Mouse (Mus musculus): ENCODE results near the gene Angptl2.

Gene Angptl2

DNA sequence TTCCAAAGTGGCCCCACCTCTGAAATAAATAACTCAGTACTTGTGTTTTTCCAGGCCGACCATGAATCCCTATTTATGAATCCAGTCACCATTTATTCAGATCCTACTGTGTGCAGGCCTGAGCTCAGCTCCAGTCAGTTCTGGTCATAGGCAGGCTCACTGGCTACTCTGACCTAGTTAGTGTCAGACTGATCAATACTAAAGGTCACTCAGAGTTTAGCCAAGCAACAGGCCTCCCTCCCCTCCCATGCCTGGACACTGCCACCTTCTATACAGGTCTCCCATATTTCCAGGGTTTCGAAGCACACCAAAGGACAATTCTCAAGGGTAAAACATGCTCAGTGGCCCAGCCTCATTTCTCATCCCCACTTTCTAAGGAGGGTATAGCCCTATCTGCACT is 54.7 kb downstream of the Angptl2 start:
- no peak for DNase-seq (ENCODE audit: low read depth)

DNA sequence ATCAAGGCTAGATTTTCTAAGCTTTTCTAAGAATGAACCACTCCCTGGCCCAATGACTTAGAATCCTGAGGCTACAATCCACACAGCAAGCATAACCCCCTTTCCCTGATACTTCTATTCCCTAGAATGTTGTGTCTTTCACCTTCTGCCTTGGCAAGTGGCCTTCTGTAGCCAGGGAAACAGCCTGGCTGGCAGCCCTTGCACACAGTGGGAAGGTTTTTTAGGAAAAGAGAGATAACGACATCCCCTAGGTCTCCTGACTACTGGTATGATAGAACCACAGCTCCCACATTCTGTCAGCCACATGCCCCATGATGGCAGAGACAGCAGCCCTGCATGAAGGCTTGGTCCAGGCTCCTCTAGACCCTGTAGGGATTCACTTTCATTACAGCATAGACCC is 55.6 kb downstream of the Angptl2 start:
- DNase-seq (ENCODE audit: low read depth), result no peak

- DNase-seq (ENCODE audit: low read depth), result no peak
Measured at GRCm38 (mm10) chr2:33272665-33273439, 57.0 kb downstream of the Angptl2 start.

DNA sequence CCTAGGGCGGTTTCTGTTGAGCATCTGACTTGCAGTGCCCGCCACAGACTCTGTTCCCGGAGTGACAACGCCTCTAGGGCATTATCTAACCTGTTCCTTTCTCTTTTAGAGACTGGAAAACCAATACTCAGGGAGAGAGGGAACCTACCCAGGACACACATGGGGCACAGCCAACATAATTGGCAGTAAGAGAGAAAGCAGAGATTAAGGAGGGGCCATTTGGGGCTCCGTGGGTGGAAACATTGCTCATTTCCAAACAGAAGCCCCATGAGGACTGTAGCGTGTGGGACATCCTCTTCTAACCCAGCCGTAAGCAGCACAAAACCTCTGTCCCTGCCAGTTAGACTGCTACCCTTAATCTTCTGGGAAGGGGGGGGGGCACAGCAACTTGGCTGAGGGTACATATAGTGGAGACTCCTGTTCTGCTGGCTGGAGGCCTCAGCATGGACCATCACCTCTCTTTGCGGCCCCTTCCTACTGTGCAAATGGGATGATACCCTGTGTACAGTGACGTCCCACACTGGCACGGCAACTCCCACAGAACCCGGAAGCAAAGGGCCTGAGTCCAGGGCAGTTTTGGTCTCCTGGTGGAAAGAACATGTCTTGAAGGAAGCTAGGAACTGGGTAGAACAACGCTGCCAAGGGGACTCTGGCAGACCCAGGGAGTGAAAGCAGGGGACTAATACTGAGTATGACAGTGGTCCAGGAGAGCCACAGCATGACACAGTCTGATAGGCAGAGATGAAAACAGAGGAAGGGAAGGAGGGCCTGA is 59.0 kb downstream of the Angptl2 start:
- DNase-seq (ENCODE audit: low read depth), result no peak

DNA sequence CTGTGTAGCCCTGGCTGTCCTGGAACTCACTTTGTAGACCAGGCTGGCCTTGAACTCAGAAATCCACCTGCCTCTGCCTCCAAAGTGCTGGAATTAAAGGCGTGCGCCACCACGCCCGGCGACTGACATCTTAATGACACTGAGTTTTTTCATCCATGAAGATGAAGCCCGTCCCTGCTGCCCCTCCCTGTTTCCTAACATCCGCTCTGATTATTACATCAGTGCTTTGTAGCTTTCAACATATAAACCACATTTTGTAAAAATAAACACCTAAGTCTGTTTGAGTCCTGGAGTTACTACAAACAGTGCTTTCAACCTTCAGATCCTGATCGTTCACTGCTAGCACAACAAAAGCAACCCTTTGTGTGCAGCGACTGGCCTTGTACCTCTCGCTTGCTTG is 63.9 kb downstream of the Angptl2 start:
- DNase-seq (ENCODE audit: low read depth), result no peak

GRCm38 (mm10) chr2:33280525-33280924 is 64.7 kb downstream of the Angptl2 start:
- no peak for DNase-seq (ENCODE audit: low read depth)

GRCm38 (mm10) chr2:33281807-33282206 is 65.9 kb downstream of the Angptl2 start:
- no peak for DNase-seq (ENCODE audit: low read depth)

- DNase-seq (ENCODE audit: low read depth), result no peak
Measured at GRCm38 (mm10) chr2:33282877-33283276, 67.0 kb downstream of the Angptl2 start.

DNA sequence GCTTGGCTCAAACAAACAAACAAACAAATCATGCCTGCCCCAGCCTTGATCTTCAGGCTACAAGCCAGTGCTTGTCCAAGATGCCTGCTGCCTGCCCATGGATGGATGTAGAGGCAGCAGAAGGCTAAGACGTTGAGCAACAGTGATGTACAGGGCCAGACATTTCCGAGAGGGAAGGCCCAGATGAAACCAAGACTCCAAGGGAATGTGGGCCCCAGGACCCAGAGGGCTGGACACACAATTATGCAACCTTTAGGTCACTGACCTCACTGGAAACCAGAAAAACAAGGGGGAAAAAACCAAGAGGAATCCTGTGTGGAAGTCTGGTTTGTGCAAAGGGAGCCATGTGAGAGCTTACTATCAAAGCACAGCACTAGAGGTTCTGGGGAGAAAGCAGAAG is 67.8 kb downstream of the Angptl2 start:
- no peak for DNase-seq (ENCODE audit: low read depth)

GRCm38 (mm10) chr2:33288837-33289236 is 73.0 kb downstream of the Angptl2 start:
- no peak for DNase-seq (ENCODE audit: low read depth)

DNA sequence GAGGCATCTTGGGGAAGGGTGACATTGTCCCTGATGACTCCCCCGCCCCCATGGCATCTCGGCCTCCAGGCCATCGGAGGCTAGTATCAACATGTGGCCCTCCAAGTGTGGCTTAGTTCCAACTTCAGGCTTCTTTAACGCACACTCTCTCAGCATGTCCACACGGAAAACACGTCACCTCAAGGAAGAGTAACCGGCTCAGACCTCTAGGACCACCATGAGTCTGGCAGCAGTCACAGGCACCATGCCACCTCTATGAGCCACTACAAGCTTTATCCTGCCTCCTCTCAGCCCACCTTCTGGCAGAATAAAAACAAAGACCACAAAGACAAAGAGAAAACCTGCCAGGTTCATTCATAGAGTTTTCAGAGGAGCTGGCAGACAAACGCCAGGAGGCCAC is 74.6 kb downstream of the Angptl2 start:
- no peak for DNase-seq (ENCODE audit: low read depth)

DNA sequence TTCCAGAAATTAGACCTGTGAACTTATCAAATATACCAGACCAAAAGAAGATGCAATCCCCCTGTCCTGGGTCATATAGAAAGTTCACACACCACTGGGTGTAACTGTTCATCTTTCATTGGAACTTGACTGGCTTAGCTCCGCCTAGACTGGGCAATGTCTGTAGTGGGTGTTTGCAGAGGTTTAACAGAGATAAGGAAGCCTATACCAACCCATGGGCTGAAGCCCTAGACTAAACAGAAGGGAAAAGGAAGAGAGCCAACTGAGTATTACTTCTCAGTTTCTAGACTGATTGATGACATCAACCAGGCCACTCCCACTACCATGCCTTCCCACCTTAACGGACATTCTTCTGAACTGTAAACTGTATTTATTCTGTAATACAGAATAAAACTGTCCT is 76.2 kb downstream of the Angptl2 start:
- no peak for DNase-seq (ENCODE audit: low read depth)

DNA sequence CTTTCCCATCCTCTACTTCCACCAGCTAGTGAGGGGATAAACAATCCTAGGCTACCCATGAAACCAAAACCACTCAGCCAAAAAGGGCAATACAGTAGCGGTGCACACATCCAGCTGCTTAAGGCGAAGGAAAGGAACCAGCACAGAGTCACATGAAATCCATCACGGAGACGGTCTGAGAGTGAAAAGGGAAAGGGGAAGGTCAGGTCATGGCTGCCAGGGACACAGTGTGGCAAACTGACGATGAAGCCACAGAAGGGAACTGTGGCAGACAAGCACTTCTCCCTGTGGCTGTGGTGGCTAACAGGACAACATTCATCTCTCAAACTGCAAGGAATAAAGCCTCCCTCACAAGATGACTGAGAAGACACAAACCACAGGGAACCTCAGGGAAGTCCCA is 79.2 kb downstream of the Angptl2 start:
- no peak for DNase-seq (ENCODE audit: low read depth)

Data from 416B (cell line).